Mouse (Mus musculus): ENCODE measurements around the gene Wdr34. TPM values are rescaled to one million over a fixed set of nuclear protein-coding genes. Genes with fewer than 3 reads are reported as not detected.

The Wdr34 gene
- total RNA-seq, 2 experiments from 2014 or later: 40.7 to 41.0 TPM

- peak overlapping the region; percentile 99 for H3K27ac ChIP-seq
- no peak for DNase-seq (ENCODE audit: extremely low spot score in 1 of 2, low spot score in 2 of 2)
- no peak for TF ChIP-seq CTCF (IDR thresholded peaks at IDR 0.05)
- intact Hi-C loops (cut with DNase I): no loop called here
- H3K4me3 ChIP-seq: peak overlapping the region; percentile 73
Measured at GRCm38 (mm10) chr2:30048101-30048501, 580 bp downstream of the Wdr34 start.

- DNase-seq (ENCODE audit: extremely low spot score in 1 of 2, low spot score in 2 of 2): no peak
- no peak for TF ChIP-seq CTCF (IDR thresholded peaks at IDR 0.05)
- intact Hi-C loops (cut with DNase I): no loop called here
- no peak overlapping the region for H3K4me3 ChIP-seq
- H3K27ac ChIP-seq: no peak overlapping the region
Measured at GRCm38 (mm10) chr2:30047127-30047526, 1.6 kb downstream of the Wdr34 start.

- H3K27ac ChIP-seq: no peak overlapping the region
- TF ChIP-seq CTCF (IDR thresholded peaks at IDR 0.05): no peak
- DNase-seq (ENCODE audit: extremely low spot score in 1 of 2, low spot score in 2 of 2): no peak
- H3K4me3 ChIP-seq: no peak overlapping the region
- intact Hi-C loops (cut with DNase I): no loop called here
Measured at GRCm38 (mm10) chr2:30044550-30044949, 4.1 kb downstream of the Wdr34 start.

- peak; percentile 65 to 73 for DNase-seq (ENCODE audit: extremely low spot score in 1 of 2, low spot score in 2 of 2)
- Histone ChIP-seq H3K27ac (no peak overlapping the region), H3K4me3 (no peak overlapping the region)
- intact Hi-C loops (cut with DNase I): loop anchor here (1.0 kb wide), 1 partner anchor 120 kb away; no protein-coding TSS in a partner anchor
- TF ChIP-seq CTCF (IDR thresholded peaks at IDR 0.05): peak; percentile 79
Measured at GRCm38 (mm10) chr2:30042445-30042844, 6.2 kb downstream of the Wdr34 start.

- H3K4me3 ChIP-seq: no peak overlapping the region
- no peak for TF ChIP-seq CTCF (IDR thresholded peaks at IDR 0.05)
- intact Hi-C loops (cut with DNase I): no loop called here
Measured at GRCm38 (mm10) chr2:30039687-30040086, 9.0 kb downstream of the Wdr34 start.

GRCm38 (mm10) chr2:30038370-30038769, 10.3 kb downstream of the Wdr34 start:
- no peak for DNase-seq (ENCODE audit: extremely low spot score in 1 of 2, low spot score in 2 of 2)
- Histone ChIP-seq H3K4me3 (no peak overlapping the region), H3K27ac (no peak overlapping the region)
- TF ChIP-seq CTCF (IDR thresholded peaks at IDR 0.05): no peak
- intact Hi-C loops (cut with DNase I): no loop called here

More at GRCm38 (mm10) chr2:30039687-30040086, 9.0 kb downstream of the Wdr34 start:
- DNase-seq (ENCODE audit: extremely low spot score in 1 of 2, low spot score in 2 of 2): no peak
- no peak overlapping the region for H3K27ac ChIP-seq

- TF ChIP-seq CTCF (IDR thresholded peaks at IDR 0.05): no peak
- DNase-seq (ENCODE audit: extremely low spot score in 1 of 2, low spot score in 2 of 2): no peak
- intact Hi-C loops (cut with DNase I): no loop called here
- Histone ChIP-seq H3K27ac (no peak overlapping the region), H3K4me3 (no peak overlapping the region)
Measured at GRCm38 (mm10) chr2:30037762-30038161, 10.9 kb downstream of the Wdr34 start.

GRCm38 (mm10) chr2:30032957-30033356, 15.7 kb downstream of the Wdr34 start:
- no peak overlapping the region for H3K4me3 ChIP-seq
- no peak overlapping the region; the same call in 1 of the 2 replicates for H3K27ac ChIP-seq
- TF ChIP-seq CTCF (IDR thresholded peaks at IDR 0.05): no peak
- intact Hi-C loops (cut with DNase I): no loop called here
- peak in 1 of 2 experiments; percentile 41 for DNase-seq (ENCODE audit: extremely low spot score in 1 of 2, low spot score in 2 of 2)

- intact Hi-C loops (cut with DNase I): no loop called here
- peak; percentile 52 for TF ChIP-seq CTCF (IDR thresholded peaks at IDR 0.05)
- no peak for DNase-seq (ENCODE audit: extremely low spot score in 1 of 2, low spot score in 2 of 2)
- no peak overlapping the region for H3K4me3 ChIP-seq
- no peak overlapping the region for H3K27ac ChIP-seq
Measured at GRCm38 (mm10) chr2:30032244-30032846, 16.3 kb downstream of the Wdr34 start.

- TF ChIP-seq CTCF (IDR thresholded peaks at IDR 0.05): no peak
- intact Hi-C loops (cut with DNase I): no loop called here
- Histone ChIP-seq H3K27ac (no peak overlapping the region), H3K4me3 (no peak overlapping the region)
- no peak for DNase-seq (ENCODE audit: extremely low spot score in 1 of 2, low spot score in 2 of 2)
Measured at GRCm38 (mm10) chr2:30026997-30027396, 21.7 kb downstream of the Wdr34 start.

GRCm38 (mm10) chr2:30025454-30025853, 23.2 kb downstream of the Wdr34 start:
- DNase-seq (ENCODE audit: extremely low spot score in 1 of 2, low spot score in 2 of 2): no peak
- TF ChIP-seq CTCF (IDR thresholded peaks at IDR 0.05): no peak
- intact Hi-C loops (cut with DNase I): no loop called here
- no peak overlapping the region for H3K27ac ChIP-seq
- H3K4me3 ChIP-seq: no peak overlapping the region

- intact Hi-C loops (cut with DNase I): no loop called here
- Histone ChIP-seq H3K27ac (no peak overlapping the region), H3K4me3 (no peak overlapping the region)
- DNase-seq (ENCODE audit: extremely low spot score in 1 of 2, low spot score in 2 of 2): no peak
- no peak for TF ChIP-seq CTCF (IDR thresholded peaks at IDR 0.05)
Measured at GRCm38 (mm10) chr2:30014326-30014966, 34.2 kb downstream of the Wdr34 start.

GRCm38 (mm10) chr2:30010840-30011281, 37.8 kb downstream of the Wdr34 start:
- DNase-seq (ENCODE audit: extremely low spot score in 1 of 2, low spot score in 2 of 2): no peak
- TF ChIP-seq CTCF (IDR thresholded peaks at IDR 0.05): no peak
- intact Hi-C loops (cut with DNase I): no loop called here
- no peak overlapping the region for H3K27ac ChIP-seq
- H3K4me3 ChIP-seq: no peak overlapping the region

Data from left cerebral cortex, adult 2 months (tissue).